Mouse (Mus musculus): ENCODE measurements around the gene Smg9. TPM values are rescaled to one million over a fixed set of nuclear protein-coding genes. Genes with fewer than 3 reads are reported as not detected.

The Smg9 gene
- polyA plus RNA-seq, 1 experiment, result 66.2 TPM

- TF ChIP-seq CTCF (IDR thresholded peaks at IDR 0.05; ENCODE audit: borderline replicate concordance, extremely low read depth, insufficient read depth, insufficient read length) (no peak), POLR2A (IDR thresholded peaks at IDR 0.05; ENCODE audit: borderline replicate concordance, extremely low read depth, insufficient read depth, insufficient read length, poor library complexity, severe bottlenecking) (no peak)
- DNase-seq (ENCODE audit: low read depth), result peak; percentile 86
Measured at GRCm38 (mm10) chr7:24429413-24430112, 30.1 kb downstream of the Smg9 start.

GRCm38 (mm10) chr7:24430551-24431345 is 31.3 kb downstream of the Smg9 start:
- DNase-seq (ENCODE audit: low read depth), result no peak
- TF ChIP-seq POLR2A (IDR thresholded peaks at IDR 0.05; ENCODE audit: borderline replicate concordance, extremely low read depth, insufficient read depth, insufficient read length, poor library complexity, severe bottlenecking) (no peak), CTCF (IDR thresholded peaks at IDR 0.05; ENCODE audit: borderline replicate concordance, extremely low read depth, insufficient read depth, insufficient read length) (no peak)

DNA sequence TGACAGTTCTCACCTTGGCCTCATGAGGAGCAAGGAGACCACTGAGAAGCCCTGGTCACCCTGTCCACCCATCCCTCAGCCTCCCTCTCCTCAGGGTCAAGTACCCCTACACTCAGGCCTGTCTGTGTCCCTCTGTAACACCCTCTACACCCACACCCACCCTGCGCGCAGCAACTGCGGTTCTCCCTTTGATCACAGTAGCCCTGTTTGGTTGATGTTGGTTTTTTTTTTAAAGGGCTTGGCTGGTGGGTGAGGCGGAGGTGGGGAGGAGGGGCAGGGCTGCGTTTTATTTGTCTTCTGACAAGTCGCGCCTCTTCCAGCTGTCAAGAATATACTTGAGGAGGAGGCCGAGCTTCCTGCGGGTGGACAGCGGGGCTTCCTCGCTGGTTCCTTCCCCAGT is 32.3 kb downstream of the Smg9 start:
- no peak for DNase-seq (ENCODE audit: low read depth)
- TF ChIP-seq POLR2A (IDR thresholded peaks at IDR 0.05; ENCODE audit: borderline replicate concordance, extremely low read depth, insufficient read depth, insufficient read length, poor library complexity, severe bottlenecking) (no peak), CTCF (IDR thresholded peaks at IDR 0.05; ENCODE audit: borderline replicate concordance, extremely low read depth, insufficient read depth, insufficient read length) (no peak)

DNA sequence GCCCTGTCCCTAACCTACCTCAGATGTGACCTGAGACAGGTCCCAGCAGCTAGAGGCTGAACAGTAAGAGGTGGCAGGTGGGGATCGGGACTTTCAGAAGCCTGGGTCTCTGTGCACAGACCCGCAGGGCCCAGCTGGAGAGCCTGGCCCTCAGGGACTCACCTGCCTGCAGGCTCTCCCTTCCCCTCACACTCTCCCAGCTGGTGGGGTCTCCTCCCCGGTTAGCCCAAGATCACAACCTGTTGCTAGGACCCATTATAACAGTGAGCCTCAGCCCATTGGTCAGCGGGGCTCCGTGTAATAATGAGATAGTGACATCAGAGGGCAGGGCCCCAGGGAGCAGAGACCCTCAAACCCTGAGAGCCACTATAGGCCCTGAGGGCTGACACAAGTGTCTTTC is 35.9 kb downstream of the Smg9 start:
- no peak for TF ChIP-seq CTCF (IDR thresholded peaks at IDR 0.05; ENCODE audit: borderline replicate concordance, extremely low read depth, insufficient read depth, insufficient read length)
- no peak for TF ChIP-seq POLR2A (IDR thresholded peaks at IDR 0.05; ENCODE audit: borderline replicate concordance, extremely low read depth, insufficient read depth, insufficient read length, poor library complexity, severe bottlenecking)
- DNase-seq (ENCODE audit: low read depth), result no peak

DNA sequence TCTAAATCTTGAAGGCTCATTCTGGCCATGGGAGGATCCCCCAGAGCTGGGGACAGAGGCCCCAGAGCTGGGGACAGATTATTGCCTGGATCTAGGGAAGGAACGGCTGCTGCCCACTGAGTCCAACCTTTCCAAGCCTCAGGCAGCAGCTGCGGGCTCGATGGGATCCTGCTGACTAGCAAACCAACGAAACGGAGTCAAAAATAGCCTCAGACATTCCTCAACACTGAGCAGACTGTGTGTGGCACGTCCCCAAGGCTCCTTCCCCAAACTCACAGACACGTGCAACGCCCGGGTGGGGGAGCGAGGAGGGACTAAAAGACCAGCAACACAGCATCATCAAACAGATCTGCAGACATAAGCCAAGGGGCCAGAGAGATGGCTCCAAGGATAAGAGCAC is 38.6 kb downstream of the Smg9 start:
- no peak for DNase-seq (ENCODE audit: low read depth)
- TF ChIP-seq CTCF (IDR thresholded peaks at IDR 0.05; ENCODE audit: borderline replicate concordance, extremely low read depth, insufficient read depth, insufficient read length) (no peak), POLR2A (IDR thresholded peaks at IDR 0.05; ENCODE audit: borderline replicate concordance, extremely low read depth, insufficient read depth, insufficient read length, poor library complexity, severe bottlenecking) (no peak)

DNA sequence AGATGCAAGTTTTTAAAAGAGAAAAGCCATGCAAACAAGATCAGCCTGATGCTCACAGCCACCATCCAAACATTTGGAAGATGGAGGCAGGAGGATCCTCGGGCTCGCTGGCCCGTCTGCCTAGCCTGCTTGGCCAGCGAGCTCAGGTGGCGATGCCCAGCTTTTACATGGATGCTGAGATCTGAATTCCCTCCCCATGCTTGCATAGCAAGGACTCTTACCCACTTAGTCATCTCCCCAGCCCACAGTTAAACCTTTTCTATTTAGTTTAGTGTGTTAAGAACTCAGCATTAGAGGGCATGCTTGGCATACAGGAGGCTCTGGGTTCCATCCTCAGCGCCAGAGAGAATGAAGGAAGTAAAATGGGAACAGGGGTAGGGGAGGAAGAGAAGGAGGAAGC is 39.8 kb downstream of the Smg9 start:
- TF ChIP-seq CTCF (IDR thresholded peaks at IDR 0.05; ENCODE audit: borderline replicate concordance, extremely low read depth, insufficient read depth, insufficient read length) (no peak), POLR2A (IDR thresholded peaks at IDR 0.05; ENCODE audit: borderline replicate concordance, extremely low read depth, insufficient read depth, insufficient read length, poor library complexity, severe bottlenecking) (no peak)
- no peak for DNase-seq (ENCODE audit: low read depth)

GRCm38 (mm10) chr7:24439891-24440290 is 40.5 kb downstream of the Smg9 start:
- no peak for TF ChIP-seq CTCF (IDR thresholded peaks at IDR 0.05; ENCODE audit: borderline replicate concordance, extremely low read depth, insufficient read depth, insufficient read length)
- TF ChIP-seq POLR2A (IDR thresholded peaks at IDR 0.05; ENCODE audit: borderline replicate concordance, extremely low read depth, insufficient read depth, insufficient read length, poor library complexity, severe bottlenecking), result no peak
- no peak for DNase-seq (ENCODE audit: low read depth)

- peak; percentile 48 for DNase-seq (ENCODE audit: low read depth)
- TF ChIP-seq POLR2A (IDR thresholded peaks at IDR 0.05; ENCODE audit: borderline replicate concordance, extremely low read depth, insufficient read depth, insufficient read length, poor library complexity, severe bottlenecking) (no peak), CTCF (IDR thresholded peaks at IDR 0.05; ENCODE audit: borderline replicate concordance, extremely low read depth, insufficient read depth, insufficient read length) (peak; percentile 76)
Measured at GRCm38 (mm10) chr7:24441785-24442184, 42.4 kb downstream of the Smg9 start.

DNA sequence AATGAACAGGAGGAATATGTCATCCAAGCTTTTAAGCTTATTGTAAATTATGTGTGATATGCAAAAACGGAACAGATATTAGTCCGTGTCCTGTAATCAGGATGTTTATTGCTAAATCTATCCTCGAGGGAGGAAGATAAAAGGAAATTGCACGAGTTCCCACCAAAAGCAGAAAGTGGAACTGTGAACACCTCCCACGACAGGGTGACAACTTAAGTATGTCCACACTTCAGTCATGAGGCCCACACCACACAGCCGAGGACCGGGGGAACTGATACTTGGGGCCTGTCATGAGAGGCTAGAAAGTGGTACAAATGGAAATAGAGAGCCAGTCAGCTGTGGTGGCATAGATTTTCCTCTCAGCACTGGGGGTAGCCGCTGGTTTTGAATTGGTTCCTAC is 42.9 kb downstream of the Smg9 start:
- no peak for DNase-seq (ENCODE audit: low read depth)
- TF ChIP-seq POLR2A (IDR thresholded peaks at IDR 0.05; ENCODE audit: borderline replicate concordance, extremely low read depth, insufficient read depth, insufficient read length, poor library complexity, severe bottlenecking), result no peak
- no peak for TF ChIP-seq CTCF (IDR thresholded peaks at IDR 0.05; ENCODE audit: borderline replicate concordance, extremely low read depth, insufficient read depth, insufficient read length)

- TF ChIP-seq POLR2A (IDR thresholded peaks at IDR 0.05; ENCODE audit: borderline replicate concordance, extremely low read depth, insufficient read depth, insufficient read length, poor library complexity, severe bottlenecking), result no peak
- TF ChIP-seq CTCF (IDR thresholded peaks at IDR 0.05; ENCODE audit: borderline replicate concordance, extremely low read depth, insufficient read depth, insufficient read length), result no peak
Measured at GRCm38 (mm10) chr7:24445266-24445926, 46.0 kb downstream of the Smg9 start.

DNA sequence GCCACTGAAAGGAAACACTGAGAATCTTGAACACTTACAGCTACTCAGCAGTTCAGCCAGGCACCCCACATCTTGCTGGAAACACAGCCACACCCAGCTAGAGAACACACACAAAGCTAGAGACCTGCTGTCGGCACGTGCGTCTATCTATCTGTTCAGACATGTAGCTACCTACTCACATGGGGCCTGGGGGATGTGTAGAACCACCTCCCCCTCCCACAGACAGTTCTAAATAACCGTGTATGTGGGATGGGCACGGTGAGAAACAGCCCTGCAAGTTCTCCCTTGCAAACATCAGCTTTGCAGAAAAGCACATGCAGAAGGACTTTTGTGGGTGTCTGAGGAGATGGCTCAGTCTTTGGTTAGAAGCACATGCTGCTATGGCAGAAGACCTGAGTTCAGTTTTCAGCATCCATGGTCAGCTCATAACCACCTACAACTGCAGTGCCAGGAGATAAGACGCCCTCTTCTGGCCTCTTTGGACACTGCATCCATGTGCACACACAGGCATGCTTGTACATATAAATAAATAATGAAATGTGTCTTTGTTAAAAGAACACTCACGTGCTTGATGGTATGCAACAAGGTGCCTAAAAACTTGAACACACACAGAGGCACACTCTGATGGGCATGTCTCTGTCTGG is 47.4 kb downstream of the Smg9 start:
- TF ChIP-seq POLR2A (IDR thresholded peaks at IDR 0.05; ENCODE audit: borderline replicate concordance, extremely low read depth, insufficient read depth, insufficient read length, poor library complexity, severe bottlenecking), result no peak
- no peak for TF ChIP-seq CTCF (IDR thresholded peaks at IDR 0.05; ENCODE audit: borderline replicate concordance, extremely low read depth, insufficient read depth, insufficient read length)
- DNase-seq (ENCODE audit: low read depth), result no peak

More at GRCm38 (mm10) chr7:24445266-24445926, 46.0 kb downstream of the Smg9 start:
- DNase-seq (ENCODE audit: low read depth), result no peak
